Mouse (Mus musculus): Measurements from ENCODE around the gene Thy1.

DNA sequence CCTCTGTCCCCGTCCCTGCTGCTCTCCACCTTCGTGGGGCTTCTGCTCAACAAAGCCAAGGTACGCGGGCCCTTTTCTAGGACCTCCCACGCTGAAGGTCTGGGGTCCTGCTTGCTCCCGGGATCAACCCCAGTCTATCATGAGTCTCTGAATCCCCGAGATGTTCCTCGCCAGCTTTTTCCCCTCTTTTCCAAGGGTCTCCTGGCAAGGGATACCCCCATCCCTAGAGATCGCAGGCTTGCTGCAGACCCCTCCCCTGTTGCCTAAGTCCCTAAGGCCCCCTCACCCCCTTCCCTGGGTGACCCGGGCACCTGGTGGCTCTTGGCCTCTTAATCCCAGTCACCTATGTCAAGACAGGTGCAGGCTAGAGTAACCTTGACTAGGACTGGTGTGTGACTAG, 42.1 kb downstream of the Thy1 start:
- TF ChIP-seq USF1 (IDR thresholded peaks at IDR 0.05; ENCODE audit: low read depth, low read length) (no peak), CTCF (IDR thresholded peaks at IDR 0.05 in 2 of 3, conservative IDR thresholded peaks at IDR 0.05 in 1 of 3; ENCODE audit: control insufficient read depth in 1 of 3, insufficient read depth in 1 of 3, low read depth in 2 of 3, low read length in 3 of 3, poor library complexity in 1 of 3, severe bottlenecking in 1 of 3) (no peak), POLR2A (IDR thresholded peaks at IDR 0.05; ENCODE audit: control insufficient read depth in 1 of 2, insufficient read depth in 1 of 2, low read depth in 1 of 2, low read length in 2 of 2, poor library complexity in 1 of 2) (no peak), TAL1 (IDR thresholded peaks at IDR 0.05; ENCODE audit: low read length) (no peak), NELFE (IDR thresholded peaks at IDR 0.05; ENCODE audit: low read depth, low read length) (no peak), TBP (IDR thresholded peaks at IDR 0.05; ENCODE audit: low read depth, low read length) (no peak), GATA1 (IDR thresholded peaks at IDR 0.05; ENCODE audit: low read depth, low read length) (no peak), HCFC1 (IDR thresholded peaks at IDR 0.05; ENCODE audit: low read depth, low read length) (no peak)
